In the genomic region with DNA sequence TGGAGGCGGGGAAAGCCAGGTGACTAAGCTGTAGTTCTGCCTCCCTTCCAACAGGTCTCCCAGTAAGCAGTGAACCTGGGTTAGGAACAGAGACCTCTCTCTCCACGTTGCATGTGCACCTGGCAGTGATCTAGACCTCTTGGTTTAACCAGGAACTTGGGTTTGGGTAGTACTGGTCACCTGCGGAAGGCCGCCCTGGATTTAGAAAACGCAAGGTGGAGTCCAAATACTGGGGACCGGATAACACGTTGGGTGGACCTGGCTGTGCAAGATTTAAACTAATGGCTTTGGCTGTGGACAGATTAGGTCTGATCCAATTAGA, we compare ENCODE assay signal across 9 mouse cellular contexts. TPM values are rescaled to one million over a fixed set of nuclear protein-coding genes. Genes with fewer than 3 reads are reported as not detected.
A peak's percentile ranks its signal among the peaks of the same experiment; 100 is the strongest.
DNase-seq lines count a peak whose midpoint lies in the region; ATAC-seq and TF ChIP-seq lines count a peak whose summit lies in the region.
"Had no signal": no experiment of that assay in that cellular context is flagged by ENCODE, and none has a peak within 500 bp of the region (broad histone marks: within the 10 kb centered on the region; RNA-seq: fewer than 3 reads in every experiment).

No protein-coding gene starts in this region.

- no peak for ATAC-seq in forebrain, postnatal 0 days
- peak; percentile 24; the same call in 1 of the 2 replicates for ATAC-seq in liver, embryonic 14.5 days (ENCODE audit: insufficient read depth)
- ATAC-seq: inflammation-experienced regulatory T-cells, adult 6 months had no signal

- WGBS in forebrain, postnatal 0 days = 23% methylated on average over 7 of the region's 7 CpGs
- WGBS in liver, embryonic 14.5 days (ENCODE audit: insufficient replicate concordance) = 23% methylated on average over 7 of the region's 7 CpGs

- no peak for TF ChIP-seq CTCF in ES-Bruce4 (IDR thresholded peaks at IDR 0.05; ENCODE audit: low read depth, low read length)
- 0 out of 2 replicates have a peak, but pooled peaks have one; percentile 16 for TF ChIP-seq CTCF in forebrain, postnatal 0 days (IDR thresholded peaks at IDR 0.05; ENCODE audit: low read depth)
- TF ChIP-seq CTCF in liver, embryonic 14.5 days (IDR thresholded peaks at IDR 0.05; ENCODE audit: low read depth) = no peak

- H3K27ac ChIP-seq in ES-Bruce4 (ENCODE audit: insufficient read depth, low read length) = no peak overlapping the region
- H3K27ac ChIP-seq in forebrain, postnatal 0 days (ENCODE audit: low read depth, low read length) = peak overlapping the region; percentile 92
- H3K27ac ChIP-seq in liver, embryonic 14.5 days = no peak overlapping the region

- intact Hi-C loops in heart, postnatal 25 days (cut with DNase I) = no loop called here

- peak overlapping the region; percentile 67 for H3K9ac ChIP-seq in ES-Bruce4 (ENCODE audit: low read depth, poor library complexity, severe bottlenecking)
- H3K9ac ChIP-seq in forebrain, postnatal 0 days = peak overlapping the region; percentile 91
- no peak overlapping the region for H3K9ac ChIP-seq in liver, embryonic 14.5 days (replicated peaks)

- H3K27me3 ChIP-seq in ES-Bruce4 (ENCODE audit: control insufficient read depth, insufficient read depth, low read length, poor library complexity, severe bottlenecking) = 0 out of 2 replicates have a peak, but pooled peaks cover 1% of the 10 kb centered on the region
- H3K27me3 ChIP-seq in forebrain, postnatal 0 days (ENCODE audit: insufficient read depth, low read length) = no peaks in the 10 kb centered on the region
- H3K27me3 ChIP-seq in liver, embryonic 14.5 days (ENCODE audit: control insufficient read depth, insufficient read depth, low read length) = peaks cover 23% of the 10 kb centered on the region

- peaks cover 2% of the 10 kb centered on the region for H3K4me1 ChIP-seq in ES-Bruce4 (ENCODE audit: control insufficient read depth, insufficient read depth, low read length)
- peaks cover 16% of the 10 kb centered on the region; the same call in 1 of the 2 replicates for H3K4me1 ChIP-seq in forebrain, postnatal 0 days (ENCODE audit: insufficient read depth)
- no peaks in the 10 kb centered on the region; a peak in 1 of 4 replicates for H3K4me1 ChIP-seq in liver, embryonic 14.5 days (replicated peaks; ENCODE audit: control insufficient read depth in 2 of 2, insufficient read depth in 2 of 2, low read length in 1 of 2)

- no peak for TF ChIP-seq EP300 in ES-Bruce4 (IDR thresholded peaks at IDR 0.05; ENCODE audit: insufficient read depth, low read depth, low read length)
- no peak for TF ChIP-seq EP300 in liver, embryonic 14.5 days (IDR thresholded peaks at IDR 0.05; ENCODE audit: low read depth)

- DNase-seq in heart, adult 11 months = peak; percentile 64
- no peak for DNase-seq in heart, postnatal 25 days (ENCODE audit: low spot score)
- no peak for DNase-seq in forebrain, postnatal 0 days
- DNase-seq in liver, embryonic 14.5 days (ENCODE audit: low read depth in 3 of 3, low spot score in 3 of 3) = no peak
- no peak for DNase-seq in thymus, postnatal 14 days
- no peak for DNase-seq in adrenal gland, postnatal 4 days (ENCODE audit: low spot score in 2 of 2)
- no peak for DNase-seq in urinary bladder, postnatal 4 days (ENCODE audit: low spot score in 2 of 2)

- peak overlapping the region; percentile 89 for H3K4me2 ChIP-seq in forebrain, postnatal 0 days (ENCODE audit: low read depth)
- peak overlapping the region; percentile 70 for H3K4me2 ChIP-seq in liver, embryonic 14.5 days (ENCODE audit: low read depth)

- no peak for TF ChIP-seq POLR2A in ES-Bruce4 (IDR thresholded peaks at IDR 0.05; ENCODE audit: insufficient read depth, low read length)

- H3K9me3 ChIP-seq in ES-Bruce4 (replicated peaks; ENCODE audit: control insufficient read depth, insufficient read depth, low read length, poor library complexity, severe bottlenecking) = no peaks in the 10 kb centered on the region
- no peaks in the 10 kb centered on the region for H3K9me3 ChIP-seq in forebrain, postnatal 0 days (ENCODE audit: low read length)
- H3K9me3 ChIP-seq in liver, embryonic 14.5 days (ENCODE audit: control insufficient read depth, low read length) = no peaks in the 10 kb centered on the region

- peak overlapping the region; percentile 70 for H3K4me3 ChIP-seq in ES-Bruce4 (ENCODE audit: low read depth, low read length)
- H3K4me3 ChIP-seq in forebrain, postnatal 0 days (ENCODE audit: low read depth, low read length) = peak overlapping the region; percentile 87
- H3K4me3 ChIP-seq in liver, embryonic 14.5 days (ENCODE audit: insufficient read depth in 1 of 2, low read depth in 2 of 2, low read length in 2 of 2) = no peak overlapping the region; a peak in 1 of 4 replicates

- H3K36me3 ChIP-seq in ES-Bruce4 (ENCODE audit: control insufficient read depth, insufficient read depth, low read length, poor library complexity, severe bottlenecking) = no peaks in the 10 kb centered on the region
- peaks cover 29% of the 10 kb centered on the region for H3K36me3 ChIP-seq in forebrain, postnatal 0 days (ENCODE audit: insufficient read depth)
- 0 out of 2 replicates have a peak, but pooled peaks cover 2% of the 10 kb centered on the region for H3K36me3 ChIP-seq in liver, embryonic 14.5 days (replicated peaks; ENCODE audit: control insufficient read depth, insufficient read depth, low read depth)

RNA-seq across cellular contexts. Expression of gene Cspg5, which starts 0.9 kb away (rescaled TPM):
- under 1 TPM; 0.13 to 0.14 TPM for total RNA-seq in heart, postnatal 25 days (2021)
- 1.0 and 1.2 TPM in 2 replicates for polyA plus RNA-seq in ES-Bruce4 (2011; ENCODE audit: insufficient read depth, insufficient read length, low read depth, missing spikeins)
- 365 and 387 TPM in 2 replicates for total RNA-seq in forebrain, postnatal 0 days (2014; rRNA removed)
- polyA plus RNA-seq in forebrain, postnatal 0 days (2015; fragmentation: Nextera tagmentation; extraction: Ambion mirVana) = 234 and 280 TPM in 2 replicates
- 0.13 and 0.26 TPM in 2 replicates for polyA plus RNA-seq in liver, embryonic 14.5 days (2012; rRNA removed)
- polyA plus RNA-seq in liver, embryonic 14.5 days (2014; fragmentation: Nextera tagmentation; extraction: Ambion mirVana) = 0.11 and 0.13 TPM in 2 replicates
- total RNA-seq in adrenal gland, postnatal 4 days (2021) = 10 to 100 TPM; 38.5 to 41.4 TPM

Comparison
In these comparisons a context has a peak if more than half of its experiments do, and no peak if none do; other contexts are left out.
1. H3K4me3 ChIP-seq: peak in ES-Bruce4 (single experiment) and forebrain, postnatal 0 days (single experiment); none in liver, embryonic 14.5 days (0 of 2).
2. RNA of gene Cspg5, which starts 0.9 kb away (total RNA-seq): 365 to 387 TPM in forebrain, postnatal 0 days and 38.5 to 41.4 TPM in adrenal gland, postnatal 4 days; 0.13 to 0.14 TPM in heart, postnatal 25 days; every median in the first group is over 10 times any median in the second.